Mouse (Mus musculus): ENCODE measurements around the gene Pip5kl1.

DNA sequence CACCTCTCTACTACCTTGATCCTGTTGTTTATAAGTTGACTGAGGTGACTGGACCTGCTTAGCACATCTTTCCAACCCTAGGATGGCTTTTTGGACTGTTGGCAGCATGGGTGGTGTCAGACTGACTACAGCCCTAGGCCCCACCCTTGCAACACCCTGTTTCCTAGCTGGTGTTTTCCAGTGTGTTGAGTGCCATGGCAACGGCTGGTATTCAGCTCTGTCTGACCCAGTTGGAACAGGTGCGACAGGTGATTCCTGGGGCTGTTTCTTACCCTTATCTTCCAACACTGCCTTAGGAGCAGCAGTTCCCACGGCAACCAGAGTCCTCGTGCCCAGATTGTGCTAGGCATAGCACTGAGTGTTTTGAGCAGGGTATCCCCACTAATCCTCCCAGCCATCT, 36.1 kb upstream of the Pip5kl1 start:
- no peak for TF ChIP-seq CTCF (IDR thresholded peaks at IDR 0.05; ENCODE audit: control insufficient read depth, insufficient read depth, insufficient replicate concordance, low read depth, low read length)
- no peak for TF ChIP-seq POLR2A (IDR thresholded peaks at IDR 0.05; ENCODE audit: control insufficient read depth, low read depth, low read length)
